Mouse (Mus musculus): ENCODE measurements around the gene Tradd. TPM values are rescaled to one million over a fixed set of nuclear protein-coding genes. Genes with fewer than 3 reads are reported as not detected.

Gene Tradd
- 11.6 TPM for polyA plus RNA-seq (2014; fragmentation: Illumina TruSeq; extraction: RNeasy Lipid Tissue Mini Kit (QIAGEN cat#74804); ENCODE audit: low read depth, low replicate concordance)

DNA sequence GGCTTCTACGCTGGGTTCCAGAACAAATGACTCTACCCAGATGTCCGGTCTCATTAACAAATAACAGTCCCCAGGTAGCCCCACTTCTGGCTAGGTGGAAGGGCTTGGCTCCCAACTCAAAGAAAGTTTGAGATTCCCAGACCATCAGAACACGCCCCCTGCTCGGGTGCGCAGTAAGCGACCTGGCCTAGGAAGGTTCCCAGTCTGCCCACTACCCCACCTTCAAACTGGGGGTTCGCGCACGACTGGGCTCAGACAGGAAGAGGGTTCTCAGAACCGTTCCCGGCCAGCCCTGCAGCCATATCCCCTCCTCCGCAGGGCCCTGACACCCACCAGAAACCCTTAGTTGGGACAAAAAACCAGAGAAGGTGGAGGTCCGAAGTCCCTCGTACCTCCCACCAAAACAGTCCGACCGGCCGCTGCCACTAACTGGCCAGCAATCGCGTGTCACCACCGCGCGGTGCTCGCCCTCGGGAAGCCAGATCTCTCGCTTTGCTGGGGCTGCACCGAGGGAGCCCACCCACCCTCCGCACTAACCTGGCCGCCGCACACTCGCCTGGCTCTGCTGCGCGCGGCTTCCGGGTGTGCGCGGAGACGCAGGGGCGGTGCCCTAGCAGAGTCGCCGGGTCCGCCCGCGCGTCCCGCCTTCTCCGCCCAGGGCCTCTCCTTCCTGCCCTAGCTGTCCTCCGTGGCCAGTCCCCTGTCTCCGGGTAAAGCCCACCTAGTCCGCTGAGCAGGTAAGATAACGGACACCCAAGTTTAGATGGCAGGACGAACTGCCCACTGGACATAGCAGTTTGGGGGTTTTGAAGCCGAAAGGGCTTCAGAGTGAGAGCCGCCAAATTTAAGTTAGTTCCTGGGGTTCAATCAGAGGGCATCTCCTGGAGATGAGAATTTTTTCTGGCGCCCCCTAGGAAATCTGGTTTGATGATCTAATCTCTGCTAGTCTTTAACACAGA is at the start of gene Tradd, which contains the start of gene Fbxl8:
Gene Tradd (minus strand): TSS at position 586 of the 959 bp plus-strand sequence.
Gene Fbxl8 (plus strand): TSS at position 625 of the 959 bp plus-strand sequence.

GRCm38 (mm10) chr8:105305211-105306145 is 41.1 kb upstream of the Tradd start, which contains the start of gene Elmo3:
Elmo3 (plus strand) TSS chr8:105305601.

DNA sequence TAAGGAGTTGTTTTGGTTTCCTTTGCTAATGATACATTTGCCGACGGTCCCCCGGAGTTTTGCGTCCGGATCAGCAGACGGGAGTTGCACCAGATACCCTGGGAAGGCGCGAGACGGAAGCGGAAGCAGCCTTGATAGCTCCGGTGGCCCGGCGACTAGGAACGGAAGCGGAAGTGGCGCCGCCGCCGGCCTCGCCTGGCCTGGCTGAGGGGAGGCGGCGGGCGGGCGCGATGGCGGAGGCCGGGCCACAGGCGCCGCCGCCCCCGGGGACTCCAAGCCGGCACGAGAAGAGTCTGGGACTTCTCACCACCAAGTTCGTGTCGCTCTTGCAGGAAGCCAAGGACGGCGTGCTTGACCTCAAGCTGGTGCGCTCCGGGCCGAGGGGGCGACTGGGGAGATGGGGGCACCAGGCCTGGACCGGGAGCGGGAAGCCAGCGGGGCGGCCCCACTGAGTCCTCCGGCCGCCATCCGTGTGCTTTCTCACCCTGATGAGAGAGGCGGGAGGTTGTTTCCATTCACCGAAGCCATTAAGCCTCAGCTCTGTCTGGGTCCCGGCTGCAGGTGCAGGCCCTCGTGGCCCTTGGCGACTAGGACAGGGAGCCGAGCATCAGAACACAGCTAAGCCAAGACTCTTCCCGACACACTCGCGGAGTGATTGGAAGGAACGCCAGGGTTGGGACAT is 33.2 kb upstream of the Tradd start, which contains the start of gene E2f4:
Gene E2f4 (plus strand): TSS at position 153 of the 682 bp plus-strand sequence.

GRCm38 (mm10) chr8:105295895-105296573 is 31.6 kb upstream of the Tradd start, which contains the start of gene Exoc3l:
Exoc3l (minus strand) TSS chr8:105296101.

GRCm38 (mm10) chr8:105289805-105290460 is 25.5 kb upstream of the Tradd start, which contains the start of gene 4931428F04Rik:
4931428F04Rik (minus strand) TSS chr8:105289864.

DNA sequence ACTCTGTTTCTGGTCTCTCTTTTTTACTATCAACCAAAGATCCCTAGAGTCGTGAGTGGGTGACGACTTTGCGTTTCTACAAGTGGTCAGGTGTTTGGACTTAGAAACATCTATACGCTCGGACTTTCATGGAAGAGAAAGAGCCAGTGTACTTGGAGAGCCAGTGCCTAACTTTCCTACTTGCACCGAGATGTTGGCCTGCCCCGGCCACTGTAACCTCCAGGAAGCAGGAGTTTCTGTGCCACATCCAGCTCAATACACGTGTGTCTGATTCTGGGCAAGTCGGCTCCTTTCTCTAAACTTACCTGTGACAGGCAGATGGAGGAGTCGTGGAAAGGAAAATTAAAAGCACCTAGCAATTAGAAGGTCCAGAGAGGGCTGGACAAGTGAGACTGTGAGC is 11.4 kb upstream of the Tradd start, which contains the start of gene Nol3:
Gene Nol3 (plus strand): TSS at position 301 of the 400 bp plus-strand sequence.

GRCm38 (mm10) chr8:105269461-105269947 is 5.1 kb upstream of the Tradd start, which contains the start of gene Hsf4:
Hsf4 (plus strand) TSS chr8:105269801.

GRCm38 (mm10) chr8:105254966-105255350 is 9.5 kb downstream of the Tradd start, which contains the start of gene B3gnt9:
B3gnt9 (minus strand) TSS chr8:105255153.

GRCm38 (mm10) chr8:105224413-105225271 is 39.8 kb downstream of the Tradd start, which contains the start of gene D230025D16Rik:
D230025D16Rik (plus strand) TSS chr8:105225145.

Other genes with a start within 250 kb of the Tradd start
- not detected for gene Ces3a, start 216.0 kb downstream of the Tradd start, polyA plus RNA-seq (2014; fragmentation: Illumina TruSeq; extraction: RNeasy Lipid Tissue Mini Kit (QIAGEN cat#74804); ENCODE audit: low read depth, low replicate concordance)
- gene Ces3b, start 180.9 kb downstream of the Tradd start, polyA plus RNA-seq (2014; fragmentation: Illumina TruSeq; extraction: RNeasy Lipid Tissue Mini Kit (QIAGEN cat#74804); ENCODE audit: low read depth, low replicate concordance) = not detected
- gene Ces4a, start 132.8 kb downstream of the Tradd start, polyA plus RNA-seq (2014; fragmentation: Illumina TruSeq; extraction: RNeasy Lipid Tissue Mini Kit (QIAGEN cat#74804); ENCODE audit: low read depth, low replicate concordance) = not detected
- gene Cbfb, start 93.9 kb downstream of the Tradd start, polyA plus RNA-seq (2014; fragmentation: Illumina TruSeq; extraction: RNeasy Lipid Tissue Mini Kit (QIAGEN cat#74804); ENCODE audit: low read depth, low replicate concordance) = 37.2 TPM
- gene D230025D16Rik, start 39.5 kb downstream of the Tradd start, polyA plus RNA-seq (2014; fragmentation: Illumina TruSeq; extraction: RNeasy Lipid Tissue Mini Kit (QIAGEN cat#74804); ENCODE audit: low read depth, low replicate concordance) = 21.0 TPM
- gene B3gnt9, start 9.5 kb downstream of the Tradd start, polyA plus RNA-seq (2014; fragmentation: Illumina TruSeq; extraction: RNeasy Lipid Tissue Mini Kit (QIAGEN cat#74804); ENCODE audit: low read depth, low replicate concordance) = 7.4 TPM
- gene Fbxl8, start within 50 bp of the Tradd start, polyA plus RNA-seq (2014; fragmentation: Illumina TruSeq; extraction: RNeasy Lipid Tissue Mini Kit (QIAGEN cat#74804); ENCODE audit: low read depth, low replicate concordance) = 2.6 TPM
- 0.88 TPM for gene Hsf4, start 5.2 kb upstream of the Tradd start, polyA plus RNA-seq (2014; fragmentation: Illumina TruSeq; extraction: RNeasy Lipid Tissue Mini Kit (QIAGEN cat#74804); ENCODE audit: low read depth, low replicate concordance)
- 6.8 TPM for gene Nol3, start 11.5 kb upstream of the Tradd start, polyA plus RNA-seq (2014; fragmentation: Illumina TruSeq; extraction: RNeasy Lipid Tissue Mini Kit (QIAGEN cat#74804); ENCODE audit: low read depth, low replicate concordance)
- 4.7 TPM for gene 4931428F04Rik, start 25.3 kb upstream of the Tradd start, polyA plus RNA-seq (2014; fragmentation: Illumina TruSeq; extraction: RNeasy Lipid Tissue Mini Kit (QIAGEN cat#74804); ENCODE audit: low read depth, low replicate concordance)
- 3.1 TPM for gene Exoc3l, start 31.5 kb upstream of the Tradd start, polyA plus RNA-seq (2014; fragmentation: Illumina TruSeq; extraction: RNeasy Lipid Tissue Mini Kit (QIAGEN cat#74804); ENCODE audit: low read depth, low replicate concordance)
- gene E2f4, start 33.1 kb upstream of the Tradd start, polyA plus RNA-seq (2014; fragmentation: Illumina TruSeq; extraction: RNeasy Lipid Tissue Mini Kit (QIAGEN cat#74804); ENCODE audit: low read depth, low replicate concordance) = 37.2 TPM
- 24.2 TPM for gene Elmo3, start 41.0 kb upstream of the Tradd start, polyA plus RNA-seq (2014; fragmentation: Illumina TruSeq; extraction: RNeasy Lipid Tissue Mini Kit (QIAGEN cat#74804); ENCODE audit: low read depth, low replicate concordance)
- gene Lrrc29, start 61.7 kb upstream of the Tradd start, polyA plus RNA-seq (2014; fragmentation: Illumina TruSeq; extraction: RNeasy Lipid Tissue Mini Kit (QIAGEN cat#74804); ENCODE audit: low read depth, low replicate concordance) = 5.2 TPM
- gene Tmem208, start 61.7 kb upstream of the Tradd start, polyA plus RNA-seq (2014; fragmentation: Illumina TruSeq; extraction: RNeasy Lipid Tissue Mini Kit (QIAGEN cat#74804); ENCODE audit: low read depth, low replicate concordance) = 61.4 TPM
- gene Fhod1, start 83.3 kb upstream of the Tradd start, polyA plus RNA-seq (2014; fragmentation: Illumina TruSeq; extraction: RNeasy Lipid Tissue Mini Kit (QIAGEN cat#74804); ENCODE audit: low read depth, low replicate concordance) = 11.4 TPM
- gene Slc9a5, start 84.2 kb upstream of the Tradd start, polyA plus RNA-seq (2014; fragmentation: Illumina TruSeq; extraction: RNeasy Lipid Tissue Mini Kit (QIAGEN cat#74804); ENCODE audit: low read depth, low replicate concordance) = 2.4 TPM
- 1.0 TPM for gene Plekhg4, start 108.7 kb upstream of the Tradd start, polyA plus RNA-seq (2014; fragmentation: Illumina TruSeq; extraction: RNeasy Lipid Tissue Mini Kit (QIAGEN cat#74804); ENCODE audit: low read depth, low replicate concordance)
- 4.8 TPM for gene Kctd19, start 148.9 kb upstream of the Tradd start, polyA plus RNA-seq (2014; fragmentation: Illumina TruSeq; extraction: RNeasy Lipid Tissue Mini Kit (QIAGEN cat#74804); ENCODE audit: low read depth, low replicate concordance)
- 5.2 TPM for gene Lrrc36, start 149.0 kb upstream of the Tradd start, polyA plus RNA-seq (2014; fragmentation: Illumina TruSeq; extraction: RNeasy Lipid Tissue Mini Kit (QIAGEN cat#74804); ENCODE audit: low read depth, low replicate concordance)
- gene Tppp3, start 206.9 kb upstream of the Tradd start, polyA plus RNA-seq (2014; fragmentation: Illumina TruSeq; extraction: RNeasy Lipid Tissue Mini Kit (QIAGEN cat#74804); ENCODE audit: low read depth, low replicate concordance) = 75.1 TPM
- 32.3 TPM for gene Zdhhc1, start 232.3 kb upstream of the Tradd start, polyA plus RNA-seq (2014; fragmentation: Illumina TruSeq; extraction: RNeasy Lipid Tissue Mini Kit (QIAGEN cat#74804); ENCODE audit: low read depth, low replicate concordance)